ENCODE assay signal across 11 mouse cellular contexts in genomic region chr4:154996572-154997154, GRCm38 (mm10). TPM values are rescaled to one million over a fixed set of nuclear protein-coding genes. Genes with fewer than 3 reads are reported as not detected.
DNase-seq lines count a peak whose midpoint lies in the region; ATAC-seq and TF ChIP-seq lines count a peak whose summit lies in the region.
"Had no signal": no experiment of that assay in that cellular context is flagged by ENCODE, and none has a peak within 500 bp of the region (broad histone marks: within the 10 kb centered on the region; RNA-seq: fewer than 3 reads in every experiment).

No protein-coding gene starts in this region.

- H3K4me2 ChIP-seq in forebrain, embryonic 15.5 days (replicated peaks): no peak overlapping the region
- H3K4me2 ChIP-seq in kidney, embryonic 15.5 days: no peak overlapping the region
- H3K4me2 ChIP-seq: liver, embryonic 15.5 days had no signal

- H3K36me3 ChIP-seq in forebrain, embryonic 10.5 days (replicated peaks): no peaks in the 10 kb centered on the region
- H3K36me3 ChIP-seq in forebrain, embryonic 15.5 days: no peaks in the 10 kb centered on the region
- no peaks in the 10 kb centered on the region for H3K36me3 ChIP-seq in kidney, embryonic 15.5 days
- H3K36me3 ChIP-seq: liver, embryonic 15.5 days had no signal

- H3K9me3 ChIP-seq in forebrain, embryonic 10.5 days: no peaks in the 10 kb centered on the region
- no peaks in the 10 kb centered on the region for H3K9me3 ChIP-seq in forebrain, embryonic 15.5 days
- no peaks in the 10 kb centered on the region for H3K9me3 ChIP-seq in kidney, embryonic 15.5 days (replicated peaks)
- H3K9me3 ChIP-seq: liver, embryonic 15.5 days had no signal

- TF ChIP-seq POLR2A in lung, adult 2 months (IDR thresholded peaks at IDR 0.05; ENCODE audit: borderline replicate concordance, extremely low read depth, low read depth, low read length): no peak

- H3K9ac ChIP-seq in forebrain, embryonic 15.5 days (replicated peaks): no peak overlapping the region
- H3K9ac ChIP-seq in kidney, embryonic 15.5 days: no peak overlapping the region
- H3K9ac ChIP-seq: liver, embryonic 15.5 days had no signal

- 54% methylated on average over 8 of the region's 8 CpGs for WGBS in forebrain, embryonic 10.5 days
- 37% methylated on average over 8 of the region's 8 CpGs for WGBS in forebrain, embryonic 15.5 days
- WGBS in lung, adult 2 months: 37% methylated on average over 8 of the region's 8 CpGs
- 25% methylated on average over 8 of the region's 8 CpGs for WGBS in kidney, embryonic 15.5 days

- no peak for TF ChIP-seq CTCF in lung, adult 2 months (IDR thresholded peaks at IDR 0.05; ENCODE audit: insufficient read depth, low read length)

- peaks cover 38% of the 10 kb centered on the region for H3K4me1 ChIP-seq in forebrain, embryonic 10.5 days
- H3K4me1 ChIP-seq in forebrain, embryonic 15.5 days: no peaks in the 10 kb centered on the region
- no peaks in the 10 kb centered on the region for H3K4me1 ChIP-seq in lung, adult 2 months (ENCODE audit: control insufficient read depth, insufficient read depth, low read length)
- H3K4me1 ChIP-seq in kidney, embryonic 15.5 days: peaks cover 12% of the 10 kb centered on the region
- H3K4me1 ChIP-seq: liver, embryonic 15.5 days had no signal

- H3K27ac ChIP-seq in forebrain, embryonic 10.5 days: peak overlapping the region; percentile 16; the same call in 1 of the 2 replicates
- no peak overlapping the region for H3K27ac ChIP-seq in forebrain, embryonic 15.5 days (replicated peaks)
- H3K27ac ChIP-seq in kidney, embryonic 15.5 days: no peak overlapping the region
- H3K27ac ChIP-seq: liver, embryonic 15.5 days had no signal

- DNase-seq in forebrain, embryonic 10.5 days (ENCODE audit: extremely low spot score, low spot score): no peak
- peak; percentile 50 for DNase-seq in lung, postnatal 10 days
- no peak for DNase-seq in lung, adult 2 months
- peak; percentile 30 for DNase-seq in skeletal muscle tissue, adult 2 months (ENCODE audit: low read depth, low spot score)
- no peak for DNase-seq in urinary bladder, postnatal 4 days (ENCODE audit: low spot score in 2 of 2)
- no peak for DNase-seq in left cerebral cortex, adult 18-20 months (ENCODE audit: low spot score in 2 of 2)
- DNase-seq: adrenal gland, adult 2 months; right cerebral cortex, adult 18-20 months had no signal

- ATAC-seq in forebrain, embryonic 15.5 days (replicated peaks): no peak
- peak; percentile 56 for ATAC-seq in kidney, embryonic 15.5 days (replicated peaks; ENCODE audit: low FRiP score)

- no peak overlapping the region for H3K4me3 ChIP-seq in forebrain, embryonic 10.5 days
- no peak overlapping the region for H3K4me3 ChIP-seq in forebrain, embryonic 15.5 days
- no peak overlapping the region for H3K4me3 ChIP-seq in lung, adult 2 months (replicated peaks; ENCODE audit: extremely low read depth, low read depth, low read length)
- no peak overlapping the region for H3K4me3 ChIP-seq in kidney, embryonic 15.5 days (replicated peaks)
- H3K4me3 ChIP-seq: liver, embryonic 15.5 days had no signal

- no peaks in the 10 kb centered on the region for H3K27me3 ChIP-seq in forebrain, embryonic 10.5 days (ENCODE audit: poor library complexity, severe bottlenecking)
- no peaks in the 10 kb centered on the region for H3K27me3 ChIP-seq in forebrain, embryonic 15.5 days
- no peaks in the 10 kb centered on the region for H3K27me3 ChIP-seq in kidney, embryonic 15.5 days
- H3K27me3 ChIP-seq: liver, embryonic 15.5 days had no signal

RNA-seq across cellular contexts. Expression of gene Pank4, which starts 32.7 kb away (rescaled TPM):
- polyA plus RNA-seq in forebrain, embryonic 10.5 days (2016; fragmentation: Nextera tagmentation; extraction: Ambion mirVana): 46.8 and 51.8 TPM in 2 replicates
- polyA plus RNA-seq in forebrain, embryonic 15.5 days (2015; fragmentation: Nextera tagmentation; extraction: Ambion mirVana): 43.5 and 48.9 TPM in 2 replicates
- 35.0 and 49.1 TPM in 2 replicates for polyA plus RNA-seq in lung, adult 2 months (2012; rRNA removed)
- polyA plus RNA-seq in kidney, embryonic 15.5 days (2015; fragmentation: Nextera tagmentation; extraction: Ambion mirVana): 45.2 and 46.3 TPM in 2 replicates
- 10 to 100 TPM; 38.3 to 46.8 TPM for total RNA-seq in left cerebral cortex, adult 18-20 months (2021)

RNA-seq across cellular contexts. Expression of gene Hes5, which starts 35.9 kb away (rescaled TPM):
- polyA plus RNA-seq in forebrain, embryonic 10.5 days (2016; fragmentation: Nextera tagmentation; extraction: Ambion mirVana): 272 and 295 TPM in 2 replicates
- 125 and 127 TPM in 2 replicates for polyA plus RNA-seq in forebrain, embryonic 15.5 days (2015; fragmentation: Nextera tagmentation; extraction: Ambion mirVana)
- polyA plus RNA-seq in lung, adult 2 months (2012; rRNA removed): 0.09 TPM in 1 of 2 replicates, not detected in the other
- 19.6 and 20.7 TPM in 2 replicates for polyA plus RNA-seq in kidney, embryonic 15.5 days (2015; fragmentation: Nextera tagmentation; extraction: Ambion mirVana)
- total RNA-seq in left cerebral cortex, adult 18-20 months (2021): 10 to 100 TPM; 35.7 to 36.1 TPM
- total RNA-seq: adrenal gland, adult 2 months had no signal
- polyA plus RNA-seq: adrenal gland, adult 2 months had no signal

RNA-seq across cellular contexts. Expression of gene Plch2, which starts 59.9 kb away (rescaled TPM):
- 0.43 and 0.64 TPM in 2 replicates for polyA plus RNA-seq in forebrain, embryonic 10.5 days (2016; fragmentation: Nextera tagmentation; extraction: Ambion mirVana)
- polyA plus RNA-seq in forebrain, embryonic 15.5 days (2015; fragmentation: Nextera tagmentation; extraction: Ambion mirVana): 10.0 and 12.7 TPM in 2 replicates
- 15.1 and 23.9 TPM in 2 replicates for polyA plus RNA-seq in lung, adult 2 months (2012; rRNA removed)
- polyA plus RNA-seq in kidney, embryonic 15.5 days (2015; fragmentation: Nextera tagmentation; extraction: Ambion mirVana): 2.6 TPM in 2 replicates
- total RNA-seq in left cerebral cortex, adult 18-20 months (2021): 10 to 100 TPM; 69.2 to 88.5 TPM
- polyA plus RNA-seq: liver, embryonic 15.5 days had no signal

Comparison
In these comparisons a context has a peak if more than half of its experiments do, and no peak if none do; other contexts are left out.
1. DNase-seq: peak in lung, postnatal 10 days (single experiment) and skeletal muscle tissue, adult 2 months (single experiment); none in forebrain, embryonic 10.5 days (single experiment), lung, adult 2 months (single experiment), urinary bladder, postnatal 4 days (0 of 2) and left cerebral cortex, adult 18-20 months (0 of 2).
2. RNA of gene Hes5, which starts 35.9 kb away (polyA plus RNA-seq): 272 to 295 TPM in forebrain, embryonic 10.5 days, 125 to 127 TPM in forebrain, embryonic 15.5 days and 19.6 to 20.7 TPM in kidney, embryonic 15.5 days; 0.09 TPM in lung, adult 2 months; every median in the first group is over 10 times any median in the second.